Mouse (Mus musculus): ENCODE measurements around the gene Fzd2. TPM values are rescaled to one million over a fixed set of nuclear protein-coding genes. Genes with fewer than 3 reads are reported as not detected.

Gene Fzd2
- under 1 TPM in 1 of 2 experiments, not detected in 1; 0.15 TPM for polyA plus RNA-seq (2017; shearing (Covaris generic))

DNA sequence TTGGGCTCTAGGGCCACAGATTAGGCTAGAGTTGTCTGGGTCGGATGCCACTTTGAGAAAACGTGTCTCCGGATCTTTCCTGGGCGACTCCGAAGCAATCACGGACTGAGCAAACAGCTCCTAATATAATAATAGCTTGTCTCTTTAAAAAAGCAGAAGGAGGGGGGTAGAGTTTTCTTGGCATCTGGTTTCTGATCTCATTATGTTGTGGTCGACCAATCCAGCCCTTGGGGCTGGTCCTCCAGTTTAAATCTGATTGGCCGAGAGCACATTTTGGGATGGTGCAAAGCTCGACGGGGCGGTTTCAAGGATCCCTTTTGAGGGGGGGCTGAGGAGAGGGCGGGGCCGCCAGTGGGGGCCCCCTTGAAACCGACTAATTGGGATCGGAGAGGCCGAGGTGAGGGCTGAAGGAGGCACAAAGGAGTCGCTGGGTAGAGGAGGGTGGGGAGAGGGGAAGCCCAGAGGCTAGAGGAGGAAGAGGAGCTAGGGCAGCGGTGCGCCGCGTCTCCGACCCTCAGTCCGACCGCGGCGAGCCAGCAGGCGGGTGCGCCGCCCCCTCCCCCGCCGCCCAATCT, at the start of gene Fzd2:
Fzd2 (plus strand) TSS at position 387 of the 575 bp plus-strand sequence.

DNA sequence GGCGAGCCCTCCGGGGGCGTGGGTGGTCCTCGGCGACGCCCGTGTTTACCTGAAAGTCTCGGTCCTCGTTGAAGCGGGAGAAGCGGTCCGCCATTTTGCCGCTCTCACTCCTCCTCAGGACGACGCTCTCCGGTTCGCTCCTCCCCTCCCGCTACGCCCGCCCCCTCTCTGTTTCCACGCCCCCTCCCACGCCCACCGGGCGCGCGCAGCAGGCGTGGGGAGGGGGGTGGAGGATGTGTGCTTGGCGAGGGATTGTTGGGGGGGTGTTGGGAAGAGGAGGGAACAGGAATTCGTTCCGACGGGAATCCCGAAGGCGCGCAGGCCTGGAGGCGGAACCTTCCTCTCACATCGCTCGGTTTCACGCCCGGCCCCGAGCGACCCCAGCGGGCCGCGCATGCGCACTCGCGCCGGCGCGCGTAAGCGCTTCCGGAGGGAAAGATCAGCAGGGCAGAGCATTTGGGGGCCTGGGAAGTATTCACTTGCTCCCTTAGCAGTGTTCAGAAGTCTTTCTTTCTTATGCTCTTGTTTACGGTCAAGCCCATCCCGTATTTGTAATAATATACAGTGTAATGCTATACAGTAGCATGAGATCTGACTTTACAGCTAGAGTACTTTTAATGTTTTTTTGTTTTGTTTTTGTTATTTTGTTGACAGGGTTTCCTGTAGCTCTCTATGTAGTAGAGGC, 48.0 kb upstream of the Fzd2 start, which contains the start of gene Gpatch8:
Gpatch8 (minus strand) TSS at position 362 of the 685 bp plus-strand sequence.

DNA sequence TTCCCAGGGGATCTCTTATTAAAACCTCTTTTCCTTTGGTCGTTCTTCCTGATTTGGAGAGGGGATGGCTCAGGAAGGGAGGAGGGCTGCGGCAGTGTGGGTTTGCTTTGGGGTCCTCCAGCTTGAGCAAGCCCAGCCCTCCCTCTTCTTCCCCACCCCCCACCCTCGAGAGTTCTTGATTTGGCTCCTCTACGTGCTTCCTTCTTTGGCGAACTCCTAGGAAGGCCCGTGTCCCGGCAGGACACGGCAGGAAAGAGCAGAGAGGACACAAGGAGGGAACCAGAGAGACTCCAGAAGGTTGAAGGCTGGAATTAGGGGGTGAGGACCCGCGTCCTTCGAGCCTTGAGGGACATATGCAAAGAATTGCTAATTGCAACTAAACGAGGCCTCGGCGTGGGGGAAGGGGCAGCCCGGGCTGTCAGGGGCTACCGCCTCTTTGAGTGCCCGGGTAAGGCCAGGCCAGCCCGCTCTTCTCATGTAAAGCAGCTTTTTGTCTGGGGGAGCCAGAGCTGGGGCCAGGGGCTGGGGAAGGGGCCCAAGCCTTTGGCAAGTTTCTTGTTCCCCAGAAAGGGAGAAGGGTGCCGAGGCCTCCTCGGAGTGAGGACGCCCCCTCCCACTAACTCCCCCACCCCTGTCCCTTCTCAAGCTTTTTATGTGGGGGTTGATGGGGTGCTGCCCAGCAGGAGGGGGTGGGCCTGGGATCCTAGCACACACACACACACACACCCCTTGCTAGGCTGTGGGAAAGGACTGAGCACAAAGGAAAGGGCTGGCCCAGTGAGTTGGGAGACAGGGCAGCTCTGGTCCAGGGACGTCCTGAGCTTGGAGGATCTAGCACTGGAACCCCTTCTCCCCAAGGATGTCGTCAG, 24.8 kb upstream of the Fzd2 start, which contains the start of gene Gm11627:
Gm11627 (minus strand) TSS at position 297 of the 869 bp plus-strand sequence.

Other genes starting within 250 kb of the Fzd2 start
- under 1 TPM in 1 of 2 experiments, not detected in 1; 0.13 TPM for gene Slc4a1, start 238.2 kb upstream of the Fzd2 start, polyA plus RNA-seq (2017; shearing (Covaris generic))
- 10 to 100 TPM; 15.9 to 27.0 TPM for gene Rundc3a, start 211.0 kb upstream of the Fzd2 start, polyA plus RNA-seq (2017; shearing (Covaris generic))
- 10 to 100 TPM; 72.9 to 85.5 TPM for gene Slc25a39, start 196.4 kb upstream of the Fzd2 start, polyA plus RNA-seq (2017; shearing (Covaris generic))
- gene Grn, start 174.1 kb upstream of the Fzd2 start, polyA plus RNA-seq (2017; shearing (Covaris generic)), result 10 to 100 TPM; 43.3 to 59.5 TPM
- gene Fam171a2, start 156.7 kb upstream of the Fzd2 start, polyA plus RNA-seq (2017; shearing (Covaris generic)), result under 1 TPM; 0.70 to 0.88 TPM
- gene Itga2b, start 134.3 kb upstream of the Fzd2 start, polyA plus RNA-seq (2017; shearing (Covaris generic)), result 1 to 10 TPM in 1 of 2 experiments, not detected in 1; 1.4 TPM
- gene Gpatch8, start 48.0 kb upstream of the Fzd2 start, polyA plus RNA-seq (2017; shearing (Covaris generic)), result 10 to 100 TPM; 55.5 to 64.2 TPM
- under 1 TPM in 1 of 2 experiments, not detected in 1; 0.84 TPM for gene Gm11627, start 24.9 kb upstream of the Fzd2 start, polyA plus RNA-seq (2017; shearing (Covaris generic))
- not detected for gene Meioc, start 59.3 kb downstream of the Fzd2 start, polyA plus RNA-seq (2017; shearing (Covaris generic))
- gene Ccdc43, start 93.4 kb downstream of the Fzd2 start, polyA plus RNA-seq (2017; shearing (Covaris generic)), result 10 to 100 TPM; 30.5 to 31.8 TPM
- gene Adam11, start 157.0 kb downstream of the Fzd2 start, polyA plus RNA-seq (2017; shearing (Covaris generic)), result 1 to 10 TPM in 1 of 2 experiments, not detected in 1; 2.0 TPM
- under 1 TPM in 1 of 2 experiments, not detected in 1; 0.28 TPM for gene Gjc1, start 215.3 kb downstream of the Fzd2 start, polyA plus RNA-seq (2017; shearing (Covaris generic))
- gene Higd1b, start 231.5 kb downstream of the Fzd2 start, polyA plus RNA-seq (2017; shearing (Covaris generic)), result under 1 TPM in 1 of 2 experiments, not detected in 1; 0.66 TPM

Measured in inflammation-experienced regulatory T-cells (primary cell).